Mouse (Mus musculus) spleen, adult 2 months (tissue): ENCODE results near the gene Grik3. TPM values are rescaled to one million over a fixed set of nuclear protein-coding genes. Genes with fewer than 3 reads are reported as not detected.

ENCODE experiments used
- DNase-seq, 2 experiments: peaks; one replicate each; pipeline versions ENCODE4 v3.0.0 to v3.0.0-alpha.2; 2012 to 2021; ENCODE audit warnings: low spot score in 2 of 2, low read depth in 1 of 2
- H3K27ac ChIP-seq: fragments of 200-500 bp; 2 replicates; pipeline ENCODE4 v1.5.1; 2012; ENCODE audit warnings: low read length, inconsistent platforms; ENCODE audit not compliant: insufficient read depth
- H3K27me3 ChIP-seq: fragments of 200-500 bp; 2 replicates; pipeline ENCODE4 v1.6.1; 2012; ENCODE audit warnings: mild to moderate bottlenecking, moderate library complexity, low read length, inconsistent platforms; ENCODE audit not compliant: control insufficient read depth, insufficient read depth
- H3K36me3 ChIP-seq: fragments of 200-500 bp; 2 replicates; pipeline ENCODE4 v1.6.1; 2012; ENCODE audit warnings: mild to moderate bottlenecking, low read length, inconsistent platforms; ENCODE audit not compliant: control insufficient read depth, insufficient read depth
- H3K4me1 ChIP-seq: fragments of 200-500 bp; 2 replicates; pipeline ENCODE4 v1.6.1; 2011; ENCODE audit warnings: inconsistent platforms; ENCODE audit not compliant: control insufficient read depth, insufficient read depth, insufficient read length
- H3K4me3 ChIP-seq: fragments of 200-500 bp; 2 replicates; pipeline ENCODE4 v1.5.1; 2011; ENCODE audit warnings: mild to moderate bottlenecking, inconsistent platforms; ENCODE audit not compliant: insufficient read depth, insufficient read length; ENCODE audit errors: extremely low read depth
- CTCF ChIP-seq: fragments of 200-500 bp; IDR thresholded peaks from 2 replicates; pipeline ENCODE4 v1.5.1; 2011; ENCODE audit warnings: mild to moderate bottlenecking, inconsistent platforms; ENCODE audit not compliant: insufficient read depth, insufficient read length, insufficient replicate concordance; ENCODE audit errors: extremely low read depth
- POLR2A ChIP-seq: fragments of 200-500 bp; IDR thresholded peaks from 2 replicates; pipeline ENCODE4 v1.6.1; 2011; ENCODE audit warnings: low read depth, low read length, inconsistent platforms
- WGBS: fragments of 180-500 bp; shearing (Covaris S2); methylation state at CpG from one replicate; pipeline ENCODE4 v1.1.7; 2018; 5-methylcytosine and 5-hydroxymethylcytosine counted together
- polyA plus RNA-seq: library from polyadenylated mRNA; depleted of rRNA; stranded (reverse); fragments of >200 nt; gene quantifications from 2 replicates; pipeline ENCODE4 v1.2.3, GENCODE M21; 2012

Gene Grik3
- polyA plus RNA-seq, 1 experiment: 0.04 TPM

- no peaks in the 10 kb centered on the region for H3K36me3 ChIP-seq
- DNase-seq: no peak
- H3K4me3 ChIP-seq: no peak overlapping the region
- no peak overlapping the region for H3K27ac ChIP-seq
- peaks cover 10% of the 10 kb centered on the region for H3K27me3 ChIP-seq
- no peaks in the 10 kb centered on the region for H3K4me1 ChIP-seq
- TF ChIP-seq CTCF (no peak), POLR2A (no peak)
- 13% methylated on average over 9 of the region's 9 CpGs for WGBS
Observed at GRCm38 (mm10) chr4:125492122-125492505, 1.6 kb downstream of the Grik3 start.

DNA sequence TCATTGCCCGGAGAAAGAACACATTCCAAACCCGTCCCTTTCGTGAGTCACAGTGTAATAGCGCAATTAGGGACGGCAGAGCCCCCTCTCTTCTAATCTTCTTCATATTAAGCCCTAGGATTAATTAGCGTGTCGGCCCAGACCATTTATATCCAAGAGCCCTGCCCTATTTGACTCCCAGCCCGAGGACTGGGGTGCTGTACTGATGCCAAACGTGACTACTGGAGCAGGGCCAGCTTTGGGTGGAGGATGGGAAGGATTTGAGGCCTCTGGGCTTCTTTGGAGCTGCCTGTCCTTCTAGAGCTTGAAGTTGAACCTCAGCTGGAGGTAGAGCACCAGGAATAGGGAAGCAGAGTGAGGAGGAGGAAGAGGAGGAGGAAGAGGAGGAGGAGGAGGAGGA lies 2.2 kb downstream of the Grik3 start:
- no peak overlapping the region for H3K27ac ChIP-seq
- no peak overlapping the region for H3K4me3 ChIP-seq
- WGBS: 36% methylated on average over 9 of the region's 9 CpGs
- TF ChIP-seq CTCF (no peak), POLR2A (no peak)
- no peaks in the 10 kb centered on the region for H3K36me3 ChIP-seq
- H3K4me1 ChIP-seq: no peaks in the 10 kb centered on the region
- peaks cover 10% of the 10 kb centered on the region for H3K27me3 ChIP-seq
- DNase-seq: no peak

DNA sequence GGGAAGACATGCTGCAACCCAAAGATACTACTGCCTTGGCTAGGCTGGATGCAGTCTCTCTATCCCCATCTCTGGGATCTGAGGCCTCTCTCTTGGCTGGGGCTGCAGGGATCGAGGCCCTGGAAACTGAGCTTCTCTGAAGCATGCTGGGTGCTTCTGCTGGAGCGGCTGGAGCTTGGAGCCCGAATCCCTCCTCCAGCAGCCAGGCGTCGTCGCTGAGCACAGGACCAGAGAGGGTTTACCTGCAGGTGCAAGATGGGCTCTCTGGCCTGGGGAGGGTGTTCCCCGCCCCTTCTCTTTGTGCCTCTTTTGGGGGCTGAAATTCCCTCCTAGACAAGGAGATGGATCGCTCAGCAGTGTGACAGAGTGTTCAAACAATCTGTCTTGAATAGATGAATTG lies 2.6 kb downstream of the Grik3 start:
- no peaks in the 10 kb centered on the region for H3K36me3 ChIP-seq
- no peak overlapping the region for H3K4me3 ChIP-seq
- no peak overlapping the region for H3K27ac ChIP-seq
- TF ChIP-seq POLR2A: no peak
- TF ChIP-seq CTCF: no peak
- 28% methylated on average over 8 of the region's 8 CpGs for WGBS
- peaks cover 10% of the 10 kb centered on the region for H3K27me3 ChIP-seq
- H3K4me1 ChIP-seq: no peaks in the 10 kb centered on the region
- DNase-seq: no peak

DNA sequence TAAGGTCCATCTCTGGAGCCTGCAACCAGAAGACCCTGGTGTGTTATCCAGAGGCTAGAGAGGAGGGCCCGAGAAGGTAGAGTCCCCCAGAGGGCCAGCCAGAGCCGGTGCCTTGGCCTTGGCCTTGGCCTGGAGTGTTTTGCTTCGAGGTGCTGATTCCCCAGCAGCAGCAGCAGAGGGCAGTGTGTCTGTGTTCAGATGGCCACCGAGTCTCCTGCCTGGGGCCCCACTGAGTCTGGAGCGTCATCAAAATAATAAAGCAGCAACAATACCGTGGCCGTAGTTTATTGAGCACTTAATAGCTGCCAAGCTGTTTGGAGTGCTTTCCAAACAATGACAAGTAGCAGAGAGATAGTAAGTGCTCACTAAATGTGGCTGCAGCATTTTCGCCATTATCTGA lies 5.0 kb downstream of the Grik3 start:
- H3K27me3 ChIP-seq: peaks cover 7% of the 10 kb centered on the region

DNA sequence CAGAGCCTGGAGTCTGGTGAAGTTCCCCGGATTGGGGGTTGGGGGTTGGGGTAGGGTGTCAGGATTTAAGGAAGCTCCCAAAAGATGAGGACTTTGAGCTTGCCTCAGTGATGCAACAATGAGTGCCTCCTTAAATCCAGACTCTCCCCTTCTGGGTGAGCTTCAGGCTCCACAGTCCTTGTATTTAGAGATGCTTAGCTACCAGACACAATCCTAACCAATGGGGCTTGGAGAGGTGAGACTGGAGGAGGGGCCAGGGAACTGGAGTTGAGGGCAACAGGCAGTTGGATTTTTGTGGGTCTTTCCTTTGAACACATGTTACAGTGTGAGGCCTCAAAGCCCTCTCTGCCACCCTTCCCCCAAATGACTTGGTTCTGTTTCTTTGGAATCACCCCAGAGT lies 6.5 kb downstream of the Grik3 start:
- no peak for DNase-seq
- 0% methylated on average over 1 of the region's 1 CpGs for WGBS

More for the DNA sequence above, 5.0 kb downstream of the Grik3 start:
- no peak for DNase-seq
- TF ChIP-seq CTCF: no peak
- TF ChIP-seq POLR2A: no peak
- no peak overlapping the region for H3K27ac ChIP-seq
- no peaks in the 10 kb centered on the region for H3K36me3 ChIP-seq
- H3K4me3 ChIP-seq: no peak overlapping the region
- WGBS: 39% methylated on average over 8 of the region's 8 CpGs
- H3K4me1 ChIP-seq: no peaks in the 10 kb centered on the region

DNA sequence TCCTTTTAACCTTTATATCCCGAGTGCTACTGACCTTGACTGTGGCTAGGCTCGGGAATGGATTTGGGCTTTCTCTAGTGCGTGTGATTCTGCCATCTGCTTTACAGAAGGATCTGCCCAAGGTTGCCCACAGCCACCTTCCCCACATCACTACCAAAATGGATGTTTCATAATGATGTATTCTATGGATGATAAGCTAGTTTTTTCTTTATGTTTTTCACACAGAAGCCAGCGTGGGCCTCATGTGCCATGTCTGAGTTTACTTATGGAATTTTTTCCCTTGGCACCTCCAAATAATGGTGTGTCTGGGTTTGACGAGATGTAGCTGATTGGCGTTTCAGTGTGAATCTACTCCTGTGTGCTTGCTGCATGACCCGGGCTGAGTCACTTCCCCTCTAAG lies 7.0 kb downstream of the Grik3 start:
- no peak for DNase-seq
- H3K27me3 ChIP-seq: peaks cover 2% of the 10 kb centered on the region; the same call in 1 of the 2 replicates
- WGBS: 12% methylated on average over 7 of the region's 7 CpGs
- no peaks in the 10 kb centered on the region for H3K4me1 ChIP-seq
- TF ChIP-seq POLR2A (no peak), CTCF (no peak)
- H3K27ac ChIP-seq: no peak overlapping the region
- H3K4me3 ChIP-seq: no peak overlapping the region
- no peaks in the 10 kb centered on the region for H3K36me3 ChIP-seq

More for the DNA sequence above, 6.5 kb downstream of the Grik3 start:
- H3K36me3 ChIP-seq: no peaks in the 10 kb centered on the region
- H3K27me3 ChIP-seq: peaks cover 2% of the 10 kb centered on the region; the same call in 1 of the 2 replicates
- no peaks in the 10 kb centered on the region for H3K4me1 ChIP-seq
- TF ChIP-seq POLR2A (no peak), CTCF (no peak)
- no peak overlapping the region for H3K27ac ChIP-seq
- no peak overlapping the region for H3K4me3 ChIP-seq

GRCm38 (mm10) chr4:125498866-125499265 lies 8.4 kb downstream of the Grik3 start:
- 13% methylated on average over 6 of the region's 6 CpGs for WGBS
- no peak overlapping the region for H3K4me3 ChIP-seq
- H3K27me3 ChIP-seq: no peaks in the 10 kb centered on the region; the same call in 1 of the 2 replicates
- no peaks in the 10 kb centered on the region for H3K36me3 ChIP-seq
- H3K27ac ChIP-seq: no peak overlapping the region
- TF ChIP-seq POLR2A: no peak
- TF ChIP-seq CTCF: no peak
- no peaks in the 10 kb centered on the region for H3K4me1 ChIP-seq
- no peak for DNase-seq
